Mouse (Mus musculus) adrenal gland, adult 8-10 months (tissue): ENCODE measurements at regions not wholly inside any gene's neighbourhood (a gene's known extent, or its start where the extent isn't known, plus 50 kb on each side); places are given as distances from the start of the nearest gene placed in this dataset.
A peak's percentile ranks its signal among the peaks of the same experiment; 100 is the strongest.

Experiments
- DNase-seq: peaks from one replicate; pipeline ENCODE4 v3.0.0; 2022

- no peak for DNase-seq
Observed at GRCm38 (mm10) chr17:48792954-48793353, 139.2 kb upstream of the Lrfn2 start.

- DNase-seq = no peak
Observed at GRCm38 (mm10) chr17:48795773-48796172, 136.4 kb upstream of the Lrfn2 start.

- DNase-seq = no peak
Observed at GRCm38 (mm10) chr17:48798196-48798595, 134.0 kb upstream of the Lrfn2 start.

- DNase-seq = no peak
Observed at GRCm38 (mm10) chr17:48802673-48803072, 129.5 kb upstream of the Lrfn2 start.

- DNase-seq = no peak
Observed at GRCm38 (mm10) chr17:48807905-48808304, 124.3 kb upstream of the Lrfn2 start.

- no peak for DNase-seq
Observed at GRCm38 (mm10) chr17:48814753-48815504, 117.2 kb upstream of the Lrfn2 start.

- peak; percentile 1 for DNase-seq
Observed at GRCm38 (mm10) chr17:48816588-48817324, 115.4 kb upstream of the Lrfn2 start.

GRCm38 (mm10) chr17:48817551-48817950 lies 114.6 kb upstream of the Lrfn2 start:
- no peak for DNase-seq

GRCm38 (mm10) chr17:48819703-48820102 lies 112.5 kb upstream of the Lrfn2 start:
- no peak for DNase-seq

GRCm38 (mm10) chr17:48822101-48822876 lies 109.9 kb upstream of the Lrfn2 start:
- no peak for DNase-seq

- no peak for DNase-seq
Observed at GRCm38 (mm10) chr17:48823921-48824320, 108.3 kb upstream of the Lrfn2 start.

- no peak for DNase-seq
Observed at GRCm38 (mm10) chr17:48825212-48825913, 106.8 kb upstream of the Lrfn2 start.

- DNase-seq = no peak
Observed at GRCm38 (mm10) chr17:48838297-48838979, 93.7 kb upstream of the Lrfn2 start.

GRCm38 (mm10) chr17:48847890-48848289 lies 84.3 kb upstream of the Lrfn2 start:
- DNase-seq = no peak

- no peak for DNase-seq
Observed at GRCm38 (mm10) chr17:48850910-48851309, 81.3 kb upstream of the Lrfn2 start.

- DNase-seq = no peak
Observed at GRCm38 (mm10) chr17:48858891-48859290, 73.3 kb upstream of the Lrfn2 start.

GRCm38 (mm10) chr17:48870443-48870842 lies 61.7 kb upstream of the Lrfn2 start:
- DNase-seq = no peak

GRCm38 (mm10) chr17:48877505-48877904 lies 54.7 kb upstream of the Lrfn2 start:
- no peak for DNase-seq

GRCm38 (mm10) chr17:48880590-48880989 lies 51.6 kb upstream of the Lrfn2 start:
- no peak for DNase-seq

- no peak for DNase-seq
Observed at GRCm38 (mm10) chr17:48881946-48882345, 50.2 kb upstream of the Lrfn2 start.
